Mouse (Mus musculus) bone marrow macrophage, adult 2 months (primary cell): ENCODE data around the gene Tenm4.

ENCODE experiments used
- CTCF ChIP-seq: IDR thresholded peaks from 2 replicates; pipeline ENCODE4 v1.5.1; 2012; ENCODE audit warnings: low read depth, mild to moderate bottlenecking, low read length, moderate library complexity
- POLR2A ChIP-seq: IDR thresholded peaks from 2 replicates; pipeline ENCODE4 v1.6.1; 2012; ENCODE audit warnings: mild to moderate bottlenecking, low read depth, low read length, borderline replicate concordance

- TF ChIP-seq POLR2A: no peak
- no peak for TF ChIP-seq CTCF
Observed at GRCm38 (mm10) chr7:96643461-96644204, 472.6 kb downstream of the Tenm4 start.
